Mouse (Mus musculus) heart, adult 2 months (tissue): ENCODE data around the gene Nomo1.

Experiments used
- CTCF ChIP-seq: fragments of 200-600 bp; IDR thresholded peaks from 2 replicates; pipeline ENCODE4 v1.8.1; 2022; ENCODE audit warnings: antibody characterized with exemption, mild to moderate bottlenecking, moderate library complexity
- EP300 ChIP-seq: fragments of 200-500 bp; IDR thresholded peaks from 2 replicates; pipeline ENCODE4 v1.6.1; 2011; ENCODE audit warnings: low read depth, low read length, control low read depth; ENCODE audit not compliant: insufficient read depth
- POLR2A ChIP-seq: fragments of 200-500 bp; IDR thresholded peaks from 2 replicates; pipeline ENCODE4 v1.6.1; 2011; ENCODE audit warnings: mild to moderate bottlenecking, low read depth, low read length, control low read depth; ENCODE audit not compliant: insufficient read depth

DNA sequence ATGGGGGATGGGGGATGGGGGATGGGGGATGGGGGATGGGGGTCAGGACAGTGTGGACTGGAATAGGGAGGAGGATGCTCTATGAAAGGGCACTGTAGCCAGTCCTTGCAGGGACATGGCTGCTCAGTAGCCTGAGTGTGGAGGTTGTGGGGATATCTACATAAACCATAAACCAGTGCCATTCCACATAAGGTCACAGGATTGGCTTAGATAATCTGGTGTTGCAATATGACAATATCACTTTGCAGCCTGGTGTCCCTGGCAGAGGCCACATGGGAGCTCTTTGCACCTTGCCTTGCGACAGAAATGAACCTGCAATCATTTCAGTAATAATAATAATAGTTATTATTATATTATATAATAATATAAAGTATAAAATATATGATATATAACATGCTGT is 45.2 kb upstream of the Nomo1 start:
- TF ChIP-seq CTCF (no peak), POLR2A (no peak), EP300 (no peak)
